Mouse (Mus musculus) neural tube, embryonic 14.5 days (tissue): ENCODE measurements around the gene Ahnak2. TPM values are rescaled to one million over a fixed set of nuclear protein-coding genes. Genes with fewer than 3 reads are reported as not detected.
A peak's percentile ranks its signal among the peaks of the same experiment; 100 is the strongest.

Experiments used
- ATAC-seq: fragments of 200-750 bp; cut with Nextera tagmentation; 2 replicates; pipeline ENCODE4 v1.8.0; 2017; ENCODE audit warnings: low read depth, mild to moderate bottlenecking, moderate TSS enrichment, moderate library complexity
- H3K27ac ChIP-seq: fragments of 300-500 bp; sonication (generic); 2 replicates; pipeline ENCODE4 v1.5.1; 2014; ENCODE audit warnings: low read depth, mild to moderate bottlenecking, control low read depth, low read length, moderate library complexity, mixed read lengths
- H3K27me3 ChIP-seq: fragments of 300-500 bp; sonication (generic); 2 replicates; pipeline ENCODE4 v1.6.1; 2014; ENCODE audit warnings: low read length; ENCODE audit not compliant: control insufficient read depth, insufficient read depth
- H3K36me3 ChIP-seq: fragments of 300-500 bp; sonication (generic); 2 replicates; pipeline ENCODE4 v1.6.1; 2014; ENCODE audit warnings: low read length, mixed read lengths; ENCODE audit not compliant: control insufficient read depth, insufficient read depth
- H3K4me1 ChIP-seq: fragments of 300-500 bp; sonication (generic); 2 replicates; pipeline ENCODE4 v1.6.1; 2014; ENCODE audit warnings: low read length; ENCODE audit not compliant: control insufficient read depth, insufficient read depth
- H3K4me2 ChIP-seq: fragments of 300-500 bp; sonication (generic); 2 replicates; pipeline ENCODE4 v1.6.1; 2014; ENCODE audit warnings: mild to moderate bottlenecking, low read depth, low read length, control low read depth
- H3K4me3 ChIP-seq: fragments of 300-500 bp; sonication (generic); 2 replicates; pipeline ENCODE4 v1.5.1; 2014; ENCODE audit warnings: low read depth, low read length, control low read depth, mixed read lengths
- H3K9ac ChIP-seq: fragments of 300-500 bp; sonication (generic); replicated peaks from 2 replicates; pipeline ENCODE4 v1.6.1; 2014; ENCODE audit warnings: low read depth, mild to moderate bottlenecking, control low read depth, low read length, mixed read lengths
- H3K9me3 ChIP-seq: fragments of 300-500 bp; sonication (generic); 2 replicates; pipeline ENCODE4 v1.6.1; 2016; ENCODE audit warnings: low read length; ENCODE audit not compliant: control insufficient read depth
- WGBS: fragments of 180-500 bp; shearing (Covaris S2); extraction: QIAGEN DNeasy Blood & Tissue Kit; methylation state at CpG from one replicate; pipeline ENCODE4 v1.1.7; 2014; 5-methylcytosine and 5-hydroxymethylcytosine counted together
- polyA plus RNA-seq: library from polyadenylated mRNA; unstranded; fragments of >200 nt; fragmentation: Nextera tagmentation; extraction: Ambion mirVana; gene quantifications from 2 replicates; pipeline ENCODE4 v1.2.1, GENCODE M21; 2014

Gene Ahnak2
- polyA plus RNA-seq, 1 experiment from 2014 or later: 3.1 TPM

GRCm38 (mm10) chr12:112804046-112804445, 1.6 kb upstream of the Ahnak2 start:
- Histone ChIP-seq H3K4me3 (no peak overlapping the region), H3K9me3 (no peaks in the 10 kb centered on the region), H3K27me3 (no peaks in the 10 kb centered on the region; the same call in 1 of the 2 replicates), H3K9ac (no peak overlapping the region; the same call in 1 of the 2 replicates), H3K4me2 (no peak overlapping the region), H3K4me1 (peaks cover 13% of the 10 kb centered on the region), H3K27ac (no peak overlapping the region), H3K36me3 (no peaks in the 10 kb centered on the region)
- 41% methylated on average over 13 of the region's 13 CpGs for WGBS
- ATAC-seq: no peak

GRCm38 (mm10) chr12:112802917-112803316, 460 bp upstream of the Ahnak2 start:
- Histone ChIP-seq H3K27ac (no peak overlapping the region), H3K9me3 (no peaks in the 10 kb centered on the region), H3K4me3 (no peak overlapping the region), H3K4me2 (peak overlapping the region; percentile 100), H3K9ac (no peak overlapping the region), H3K36me3 (no peaks in the 10 kb centered on the region), H3K4me1 (peaks cover 7% of the 10 kb centered on the region; the same call in 1 of the 2 replicates), H3K27me3 (no peaks in the 10 kb centered on the region; the same call in 1 of the 2 replicates)
- no peak for ATAC-seq
- WGBS: 29% methylated on average over 3 of the region's 3 CpGs

- Histone ChIP-seq H3K4me1 (peaks cover 7% of the 10 kb centered on the region; the same call in 1 of the 2 replicates), H3K9ac (no peak overlapping the region), H3K27ac (no peak overlapping the region), H3K27me3 (no peaks in the 10 kb centered on the region; the same call in 1 of the 2 replicates), H3K4me3 (no peak overlapping the region), H3K36me3 (no peaks in the 10 kb centered on the region), H3K9me3 (no peaks in the 10 kb centered on the region), H3K4me2 (no peak overlapping the region)
- WGBS: 12% methylated on average over 4 of the region's 4 CpGs
- ATAC-seq: peak; percentile 26; the same call in 1 of the 2 replicates
Measured at GRCm38 (mm10) chr12:112800476-112800875, 2.0 kb downstream of the Ahnak2 start.

GRCm38 (mm10) chr12:112799237-112799970, 3.1 kb downstream of the Ahnak2 start:
- Histone ChIP-seq H3K9me3 (no peaks in the 10 kb centered on the region), H3K27me3 (no peaks in the 10 kb centered on the region; the same call in 1 of the 2 replicates), H3K4me3 (no peak overlapping the region), H3K4me1 (peaks cover 7% of the 10 kb centered on the region; the same call in 1 of the 2 replicates), H3K9ac (no peak overlapping the region), H3K27ac (no peak overlapping the region), H3K36me3 (no peaks in the 10 kb centered on the region), H3K4me2 (no peak overlapping the region)
- 85% methylated on average over 10 of the region's 10 CpGs for WGBS
- no peak for ATAC-seq

GRCm38 (mm10) chr12:112798716-112799115, 3.7 kb downstream of the Ahnak2 start:
- no peak overlapping the region for H3K4me3 ChIP-seq
- ATAC-seq: no peak
- WGBS: 78% methylated on average over 5 of the region's 5 CpGs
- no peaks in the 10 kb centered on the region; the same call in 1 of the 2 replicates for H3K27me3 ChIP-seq
- no peak overlapping the region for H3K27ac ChIP-seq
- no peak overlapping the region for H3K9ac ChIP-seq
- H3K4me1 ChIP-seq: peaks cover 7% of the 10 kb centered on the region; the same call in 1 of the 2 replicates
- H3K9me3 ChIP-seq: no peaks in the 10 kb centered on the region
- no peak overlapping the region for H3K4me2 ChIP-seq
- no peaks in the 10 kb centered on the region for H3K36me3 ChIP-seq

- WGBS: 34% methylated on average over 5 of the region's 5 CpGs
- H3K27ac ChIP-seq: no peak overlapping the region
- no peak overlapping the region for H3K4me3 ChIP-seq
- H3K9me3 ChIP-seq: no peaks in the 10 kb centered on the region
- H3K9ac ChIP-seq: no peak overlapping the region
- no peaks in the 10 kb centered on the region; the same call in 1 of the 2 replicates for H3K27me3 ChIP-seq
- H3K36me3 ChIP-seq: no peaks in the 10 kb centered on the region
- no peak overlapping the region for H3K4me2 ChIP-seq
- no peak for ATAC-seq
- peaks cover 7% of the 10 kb centered on the region; the same call in 1 of the 2 replicates for H3K4me1 ChIP-seq
Measured at GRCm38 (mm10) chr12:112798332-112798681, 4.2 kb downstream of the Ahnak2 start.

- H3K9me3 ChIP-seq: no peaks in the 10 kb centered on the region
- no peak overlapping the region for H3K27ac ChIP-seq
- no peak overlapping the region for H3K9ac ChIP-seq
- WGBS: 66% methylated on average over 15 of the region's 15 CpGs
- no peak overlapping the region for H3K4me2 ChIP-seq
- peaks cover 7% of the 10 kb centered on the region; the same call in 1 of the 2 replicates for H3K4me1 ChIP-seq
- H3K36me3 ChIP-seq: no peaks in the 10 kb centered on the region
- ATAC-seq: 0 out of 2 replicates have a peak, but pooled peaks have one; percentile 7
- no peak overlapping the region for H3K4me3 ChIP-seq
- H3K27me3 ChIP-seq: no peaks in the 10 kb centered on the region; the same call in 1 of the 2 replicates
Measured at GRCm38 (mm10) chr12:112797672-112798331, 4.7 kb downstream of the Ahnak2 start.

- Histone ChIP-seq H3K36me3 (no peaks in the 10 kb centered on the region), H3K9me3 (no peaks in the 10 kb centered on the region), H3K4me3 (no peak overlapping the region), H3K4me1 (peaks cover 5% of the 10 kb centered on the region; the same call in 1 of the 2 replicates), H3K4me2 (no peak overlapping the region), H3K9ac (no peak overlapping the region), H3K27me3 (no peaks in the 10 kb centered on the region; the same call in 1 of the 2 replicates), H3K27ac (no peak overlapping the region)
- no peak for ATAC-seq
- WGBS: 53% methylated on average over 17 of the region's 17 CpGs
Measured at GRCm38 (mm10) chr12:112796551-112797510, 5.6 kb downstream of the Ahnak2 start.
